Mouse (Mus musculus) mouse trophoblast stem cell (cell line): Measurements from ENCODE around the gene Ccpg1os.

Experiments
- in situ Hi-C, 2 experiments: fragments of 300-500 bp; cut with MseI, MboI; formaldehyde crosslinking; loops; 2 replicates in 1 of 2; 3 replicates in 1 of 2; pipeline ENCODE4 v1.15.1; 2025

The Ccpg1os gene

GRCm38 (mm10) chr9:72983066-72983465 lies 2.1 kb downstream of the Ccpg1os start:
- in situ Hi-C loops: no loop called here

- in situ Hi-C loops: no loop called here
Observed at GRCm38 (mm10) chr9:72975242-72975641, 9.9 kb downstream of the Ccpg1os start.

GRCm38 (mm10) chr9:72974734-72975133 lies 10.4 kb downstream of the Ccpg1os start:
- in situ Hi-C loops: no loop called here

GRCm38 (mm10) chr9:72972984-72973383 lies 12.2 kb downstream of the Ccpg1os start:
- in situ Hi-C loops: no loop called here

- in situ Hi-C loops: no loop called here
Observed at GRCm38 (mm10) chr9:72972435-72972834, 12.7 kb downstream of the Ccpg1os start.

- in situ Hi-C loops: loop anchor here in 1 of 2 experiments (10.0 kb wide), 1 partner anchor 125 kb away; no protein-coding TSS in a partner anchor
Observed at GRCm38 (mm10) chr9:72969874-72970273, 15.3 kb downstream of the Ccpg1os start.

GRCm38 (mm10) chr9:72968349-72969061 lies 16.7 kb downstream of the Ccpg1os start:
- in situ Hi-C loops: loop anchor here in 1 of 2 experiments (10.0 kb wide), 1 partner anchor 126 kb away; no protein-coding TSS in a partner anchor

- in situ Hi-C loops: loop anchor here in 1 of 2 experiments (10.0 kb wide), 1 partner anchor 133 kb away; no protein-coding TSS in a partner anchor
Observed at GRCm38 (mm10) chr9:72961959-72962358, 23.2 kb downstream of the Ccpg1os start.

- in situ Hi-C loops: loop anchor here in 1 of 2 experiments (10.0 kb wide), 1 partner anchor 133 kb away; no protein-coding TSS in a partner anchor
Observed at GRCm38 (mm10) chr9:72961346-72961745, 23.8 kb downstream of the Ccpg1os start.

- in situ Hi-C loops: no loop called here
Observed at GRCm38 (mm10) chr9:72958521-72959450, 26.4 kb downstream of the Ccpg1os start, which contains the start of the genes Dyx1c1 and Gm44503. Dyx1c1 (plus strand) TSS chr9:72958785. Gm44503 (plus strand) TSS chr9:72958852.

GRCm38 (mm10) chr9:72955546-72955945 lies 29.6 kb downstream of the Ccpg1os start:
- in situ Hi-C loops: no loop called here

- in situ Hi-C loops: no loop called here
Observed at GRCm38 (mm10) chr9:72954746-72955145, 30.4 kb downstream of the Ccpg1os start.

GRCm38 (mm10) chr9:72949572-72949971 lies 35.6 kb downstream of the Ccpg1os start:
- in situ Hi-C loops: no loop called here

GRCm38 (mm10) chr9:72947010-72947409 lies 38.2 kb downstream of the Ccpg1os start:
- in situ Hi-C loops: no loop called here

- in situ Hi-C loops: no loop called here
Observed at GRCm38 (mm10) chr9:72944286-72944685, 40.9 kb downstream of the Ccpg1os start.

- in situ Hi-C loops: no loop called here
Observed at GRCm38 (mm10) chr9:72943424-72943823, 41.8 kb downstream of the Ccpg1os start.

GRCm38 (mm10) chr9:72936301-72936700 lies 48.9 kb downstream of the Ccpg1os start:
- in situ Hi-C loops: no loop called here

- in situ Hi-C loops: no loop called here
Observed at GRCm38 (mm10) chr9:72935309-72935708, 49.9 kb downstream of the Ccpg1os start.

GRCm38 (mm10) chr9:72931166-72931790 lies 53.9 kb downstream of the Ccpg1os start:
- in situ Hi-C loops: no loop called here
